Mouse (Mus musculus) hindbrain, embryonic 12.5 days (tissue): ENCODE measurements around the gene Nynrin. TPM values are rescaled to one million over a fixed set of nuclear protein-coding genes. Genes with fewer than 3 reads are reported as not detected.
A peak's percentile ranks its signal among the peaks of the same experiment; 100 is the strongest.

ENCODE experiments used
- ATAC-seq: fragments of 200-750 bp; cut with Nextera tagmentation; 2 replicates; pipeline ENCODE4 v1.8.0; 2017; ENCODE audit warnings: moderate TSS enrichment; ENCODE audit not compliant: low FRiP score
- H3K27ac ChIP-seq: fragments of 300-500 bp; sonication (generic); 2 replicates; pipeline ENCODE4 v1.5.1; 2016; ENCODE audit warnings: mild to moderate bottlenecking
- H3K27me3 ChIP-seq: fragments of 300-500 bp; sonication (generic); 2 replicates; pipeline ENCODE4 v1.6.1; 2016; ENCODE audit warnings: mild to moderate bottlenecking
- H3K36me3 ChIP-seq: fragments of 300-500 bp; sonication (generic); 2 replicates; pipeline ENCODE4 v1.6.1; 2016; ENCODE audit warnings: mild to moderate bottlenecking
- H3K4me1 ChIP-seq: fragments of 300-500 bp; sonication (generic); 2 replicates; pipeline ENCODE4 v1.6.1; 2016
- H3K4me2 ChIP-seq: fragments of 300-500 bp; sonication (generic); replicated peaks from 2 replicates; pipeline ENCODE4 v1.6.1; 2016; ENCODE audit warnings: mild to moderate bottlenecking
- H3K4me3 ChIP-seq: fragments of 300-500 bp; sonication (generic); 2 replicates; pipeline ENCODE4 v1.5.1; 2016; ENCODE audit warnings: mild to moderate bottlenecking
- H3K9ac ChIP-seq: fragments of 300-500 bp; sonication (generic); 2 replicates; pipeline ENCODE4 v1.6.1; 2016; ENCODE audit warnings: mild to moderate bottlenecking, moderate library complexity
- H3K9me3 ChIP-seq: fragments of 300-500 bp; sonication (generic); replicated peaks from 2 replicates; pipeline ENCODE4 v1.6.1; 2016; ENCODE audit warnings: mild to moderate bottlenecking
- WGBS: fragments of 180-500 bp; shearing (Covaris S2); methylation state at CpG from one replicate; pipeline ENCODE4 v1.1.7; 2016; 5-methylcytosine and 5-hydroxymethylcytosine counted together
- polyA plus RNA-seq: library from polyadenylated mRNA; unstranded; fragments of >200 nt; fragmentation: Nextera tagmentation; extraction: Ambion mirVana; gene quantifications from 2 replicates; pipeline ENCODE4 v1.2.1, GENCODE M21; 2016

Gene Nynrin
- polyA plus RNA-seq, 1 experiment from 2014 or later = 30.4 TPM

DNA sequence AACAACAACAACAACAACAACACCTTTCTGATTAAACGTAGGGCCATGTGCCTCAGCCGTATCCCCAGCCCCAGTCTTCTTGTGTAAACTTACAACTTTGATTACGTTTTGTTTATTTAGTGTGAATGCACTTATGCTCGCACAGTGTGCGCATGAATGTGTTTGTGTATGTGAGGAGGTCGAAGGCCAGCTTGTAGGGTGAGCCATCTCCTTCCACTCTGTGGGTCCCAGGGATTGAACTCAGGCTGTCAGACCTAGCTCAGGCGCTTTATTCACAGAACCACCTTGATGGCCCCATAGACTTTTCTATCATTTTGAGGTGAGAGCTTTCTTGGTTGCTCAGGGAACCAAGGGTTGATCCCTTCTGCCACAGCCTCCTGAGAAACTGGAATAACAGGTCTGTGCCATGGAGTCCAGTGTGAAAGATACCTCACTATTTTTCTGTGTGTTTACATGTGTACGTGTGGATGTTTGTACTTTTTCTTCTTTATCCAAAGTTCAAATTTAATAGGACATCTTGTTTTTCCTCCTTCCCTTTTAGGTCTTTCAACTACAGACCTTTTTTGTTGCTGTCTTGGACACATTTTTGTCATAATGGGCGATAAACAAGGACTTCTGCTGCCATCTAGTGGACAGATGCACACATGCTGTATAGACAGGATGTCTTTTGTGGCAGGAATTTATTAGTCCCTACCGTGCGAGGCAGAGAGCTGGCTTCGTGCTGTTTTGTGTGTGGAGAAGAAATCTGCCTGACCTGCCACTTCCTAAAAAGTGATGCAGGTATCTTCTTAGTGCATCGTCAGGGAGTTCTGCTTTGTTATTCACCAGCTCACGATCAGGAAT lies 64.7 kb downstream of the Nynrin start:
- Histone ChIP-seq H3K27ac (no peak overlapping the region), H3K9ac (no peak overlapping the region), H3K36me3 (no peaks in the 10 kb centered on the region), H3K27me3 (peaks cover 6% of the 10 kb centered on the region; the same call in 1 of the 2 replicates), H3K4me3 (no peak overlapping the region), H3K4me1 (no peaks in the 10 kb centered on the region), H3K9me3 (no peaks in the 10 kb centered on the region), H3K4me2 (peak overlapping the region; percentile 31; the same call in 1 of the 2 replicates)
- WGBS = 41% methylated on average over 14 of the region's 14 CpGs
- ATAC-seq = peak; percentile 88

DNA sequence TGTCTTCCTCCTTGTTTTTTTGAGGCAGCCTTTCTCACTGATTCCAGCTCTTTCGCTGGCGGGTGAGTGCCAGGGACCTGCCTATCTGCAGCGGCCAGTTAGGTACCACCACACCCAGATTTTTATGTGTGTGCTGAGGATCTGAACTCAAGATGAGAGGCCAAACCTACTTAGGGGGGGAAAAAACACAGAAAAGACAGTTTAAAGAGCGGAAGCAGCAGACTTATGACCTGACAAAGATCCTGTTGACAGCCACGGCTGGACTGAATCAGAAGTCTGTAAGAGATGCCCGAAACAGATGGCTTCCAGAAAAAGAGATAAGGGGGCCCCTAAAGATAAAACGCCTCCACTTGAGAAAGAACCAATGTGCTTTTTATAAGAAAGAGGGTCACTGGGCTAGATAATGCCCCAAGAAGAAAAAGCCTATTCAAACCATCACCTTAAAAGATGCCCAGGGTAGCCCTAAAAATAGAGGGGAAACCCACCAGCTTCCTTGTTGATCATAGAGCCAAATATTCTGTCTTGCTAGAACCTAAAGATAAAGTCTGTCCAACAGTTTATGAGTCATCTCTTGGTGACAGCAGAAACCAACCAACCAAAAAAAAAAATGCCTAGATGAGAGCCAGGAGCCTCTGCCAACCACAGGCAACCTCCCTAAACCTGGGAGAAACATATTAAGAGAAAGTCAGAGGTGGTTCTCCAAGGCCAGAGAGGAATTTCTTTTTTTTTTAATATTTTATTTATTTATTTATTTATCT lies 68.8 kb downstream of the Nynrin start:
- no peaks in the 10 kb centered on the region for H3K4me1 ChIP-seq
- WGBS = 79% methylated on average over 7 of the region's 7 CpGs
- no peaks in the 10 kb centered on the region for H3K36me3 ChIP-seq
- H3K4me2 ChIP-seq = no peak overlapping the region
- H3K9ac ChIP-seq = no peak overlapping the region
- H3K27me3 ChIP-seq = peaks cover 6% of the 10 kb centered on the region; the same call in 1 of the 2 replicates
- no peak overlapping the region for H3K27ac ChIP-seq
- no peak for ATAC-seq
- H3K9me3 ChIP-seq = no peaks in the 10 kb centered on the region
- H3K4me3 ChIP-seq = no peak overlapping the region

Other genes with a start within 250 kb of the Nynrin start
- gene Rec8, start 236.0 kb upstream of the Nynrin start, polyA plus RNA-seq = 14.9 and 15.9 TPM in 2 replicates
- gene Ipo4, start 218.1 kb upstream of the Nynrin start, polyA plus RNA-seq = 79.0 and 91.0 TPM in 2 replicates
- gene Gm49378, start 216.1 kb upstream of the Nynrin start, polyA plus RNA-seq = 2.4 and 3.2 TPM in 2 replicates
- gene Tm9sf1, start 210.2 kb upstream of the Nynrin start, polyA plus RNA-seq = 69.4 and 69.8 TPM in 2 replicates
- 0.50 and 0.52 TPM in 2 replicates for gene Tssk4, start 203.8 kb upstream of the Nynrin start, polyA plus RNA-seq
- gene Mdp1, start 193.5 kb upstream of the Nynrin start, polyA plus RNA-seq = 63.7 and 65.4 TPM in 2 replicates
- 57.0 and 58.2 TPM in 2 replicates for gene Gmpr2, start 182.1 kb upstream of the Nynrin start, polyA plus RNA-seq
- 506 and 544 TPM in 2 replicates for gene Nedd8, start 181.9 kb upstream of the Nynrin start, polyA plus RNA-seq
- gene Tinf2, start 172.2 kb upstream of the Nynrin start, polyA plus RNA-seq = 42.8 and 43.1 TPM in 2 replicates
- 0.48 and 0.90 TPM in 2 replicates for gene Tgm1, start 140.1 kb upstream of the Nynrin start, polyA plus RNA-seq
- gene Rabggta, start 131.7 kb upstream of the Nynrin start, polyA plus RNA-seq = 36.6 and 38.1 TPM in 2 replicates
- 73.2 and 75.0 TPM in 2 replicates for gene Dhrs1, start 108.3 kb upstream of the Nynrin start, polyA plus RNA-seq
- 42.0 and 47.5 TPM in 2 replicates for gene Nop9, start 108.3 kb upstream of the Nynrin start, polyA plus RNA-seq
- 0.36 and 0.56 TPM in 2 replicates for gene Cideb, start 95.6 kb upstream of the Nynrin start, polyA plus RNA-seq
- gene Ltb4r2, start 92.6 kb upstream of the Nynrin start, polyA plus RNA-seq = 0.36 and 0.57 TPM in 2 replicates
- 0.72 TPM in 1 of 2 replicates, not detected in the other for gene Ltb4r1, start 88.0 kb upstream of the Nynrin start, polyA plus RNA-seq
- 15.7 and 19.5 TPM in 2 replicates for gene Adcy4, start 69.9 kb upstream of the Nynrin start, polyA plus RNA-seq
- 10.8 and 13.5 TPM in 2 replicates for gene Ripk3, start 65.1 kb upstream of the Nynrin start, polyA plus RNA-seq
- gene Nfatc4, start 30.9 kb upstream of the Nynrin start, polyA plus RNA-seq = 42.4 and 45.2 TPM in 2 replicates
- 0.05 and 0.35 TPM in 2 replicates for gene Cbln3, start 30.4 kb downstream of the Nynrin start, polyA plus RNA-seq
- gene Khnyn, start 30.9 kb downstream of the Nynrin start, polyA plus RNA-seq = 22.4 and 23.5 TPM in 2 replicates
- gene Sdr39u1, start 46.3 kb downstream of the Nynrin start, polyA plus RNA-seq = 63.5 and 68.3 TPM in 2 replicates
- not detected in 2 replicates for gene Cma1, start 90.7 kb downstream of the Nynrin start, polyA plus RNA-seq
- not detected in 2 replicates for gene Cma2, start 97.0 kb downstream of the Nynrin start, polyA plus RNA-seq
- gene Mcpt1, start 164.0 kb downstream of the Nynrin start, polyA plus RNA-seq = not detected in 2 replicates
- gene Mcpt9, start 176.5 kb downstream of the Nynrin start, polyA plus RNA-seq = not detected in 2 replicates
- gene Mcpt2, start 188.0 kb downstream of the Nynrin start, polyA plus RNA-seq = not detected in 2 replicates
- gene Mcpt4, start 208.3 kb downstream of the Nynrin start, polyA plus RNA-seq = not detected in 2 replicates
- gene Mcpt8, start 231.3 kb downstream of the Nynrin start, polyA plus RNA-seq = not detected in 2 replicates
- not detected in 2 replicates for gene Ctsg, start 248.6 kb downstream of the Nynrin start, polyA plus RNA-seq